Mouse (Mus musculus) gastrocnemius, postnatal 36 days (tissue): ENCODE data around the gene Ces1c. TPM values are rescaled to one million over a fixed set of nuclear protein-coding genes. Genes with fewer than 3 reads are reported as not detected.

Experiments
- DNase-seq, 2 experiments: peaks; one replicate each; pipeline ENCODE4 v3.0.0; 2022
- intact Hi-C: fragments of 180-260 bp; cut with DNase I; formaldehyde crosslinking; loops from one replicate; pipeline ENCODE4 v1.15.1; 2025
- long read RNA-seq, 2 experiments: library from polyadenylated mRNA; stranded (forward); transcript quantifications; one replicate each; pipeline ENCODE4 v2.0.0; 2021
- total RNA-seq, 2 experiments: library from RNA; stranded (reverse); gene quantifications; 2 replicates each; pipeline ENCODE4 v1.2.3; 2021

Gene Ces1c
- under 1 TPM in 1 of 2 experiments, not detected in 1; 0.33 TPM for total RNA-seq
- long read RNA-seq, experiment 1, result 0 reads
- long read RNA-seq, experiment 2, result 0 reads

DNA sequence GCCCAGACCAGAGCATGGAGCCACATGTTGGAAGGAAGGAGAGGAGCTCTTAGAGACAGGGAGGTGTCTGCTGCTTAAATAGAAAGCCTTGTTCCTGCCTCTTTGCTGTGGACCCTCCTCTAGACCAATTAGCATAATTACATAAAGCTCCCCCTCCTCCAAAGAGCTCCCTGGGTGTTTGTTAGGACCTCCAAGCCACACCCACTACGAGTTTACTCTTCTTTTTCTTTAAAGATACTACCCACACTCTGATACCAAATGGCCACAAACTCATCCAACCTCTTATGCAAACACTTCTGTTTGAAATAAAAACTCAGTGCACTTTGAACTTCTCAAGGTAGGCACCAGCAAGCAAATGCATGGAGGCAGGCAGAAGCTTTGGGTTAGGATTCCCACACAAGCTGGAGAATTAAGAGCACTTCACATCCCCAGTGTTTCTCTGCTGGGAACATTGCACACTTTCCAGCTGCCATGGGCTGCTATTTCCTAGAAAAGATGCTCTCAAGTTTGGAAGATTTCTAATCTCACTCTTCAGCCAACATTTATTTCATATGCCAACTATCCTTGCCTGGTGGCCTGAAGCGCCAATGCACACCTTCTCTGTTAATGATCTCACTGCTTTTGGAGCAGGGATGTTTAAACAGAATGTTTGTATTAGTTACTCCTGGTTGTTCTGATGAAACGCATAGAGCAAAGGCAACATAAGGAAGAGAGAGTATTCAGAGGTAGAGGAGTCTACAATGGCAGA lies at the start of gene Ces1c:
Gene Ces1c (minus strand): TSS at position 51 of the 748 bp plus-strand sequence.
- intact Hi-C loops, result no loop called here

DNA sequence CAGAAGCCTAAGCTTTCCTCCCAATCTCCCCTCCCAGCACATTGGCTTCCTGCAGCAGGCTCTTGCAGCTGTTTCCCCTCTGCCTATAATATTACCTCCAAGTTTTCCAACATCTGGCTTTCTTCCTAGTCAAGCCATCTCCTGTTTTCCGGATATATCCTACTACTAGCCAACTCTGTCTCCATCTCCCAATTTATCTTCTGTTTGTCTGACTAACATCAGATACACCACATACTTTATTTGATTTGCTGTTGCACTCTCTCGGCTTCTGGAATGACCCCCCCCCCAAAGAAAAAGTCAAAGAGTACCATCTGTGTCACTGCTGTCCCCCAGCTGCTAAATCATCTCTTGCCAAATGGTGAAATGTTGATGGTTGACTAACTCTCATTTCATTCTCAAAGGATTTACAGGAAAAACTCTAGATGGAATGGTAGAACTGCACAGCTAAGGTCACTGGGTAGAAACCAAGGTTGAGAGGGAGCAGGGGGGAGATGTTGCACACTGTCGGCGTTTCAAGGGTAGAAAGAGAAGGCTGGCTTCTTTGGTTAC lies 49.6 kb upstream of the Ces1c start:
- no peak for DNase-seq
- intact Hi-C loops, result no loop called here

More for the DNA sequence above, at the start of gene Ces1c:
- no peak for DNase-seq

DNA sequence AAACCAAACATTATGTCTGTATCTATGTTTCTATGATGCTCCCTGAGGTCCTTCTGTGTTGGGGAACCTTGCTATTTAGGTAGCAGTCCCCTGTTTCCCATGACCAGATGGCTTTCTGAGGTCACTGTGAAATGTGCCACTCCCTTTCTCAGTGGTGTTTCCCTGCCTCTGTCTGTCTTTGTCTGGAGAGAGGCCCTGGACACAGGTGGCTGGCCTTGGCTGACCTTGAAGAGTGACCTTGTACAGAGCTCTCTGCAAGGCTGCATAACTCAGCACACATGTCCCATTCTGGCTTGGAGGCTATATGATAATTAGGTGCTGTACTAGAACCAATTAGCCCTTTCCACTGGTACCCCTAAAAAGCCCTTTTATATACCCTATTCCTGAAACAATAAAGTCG lies 45.5 kb upstream of the Ces1c start:
- intact Hi-C loops, result no loop called here
- no peak for DNase-seq

DNA sequence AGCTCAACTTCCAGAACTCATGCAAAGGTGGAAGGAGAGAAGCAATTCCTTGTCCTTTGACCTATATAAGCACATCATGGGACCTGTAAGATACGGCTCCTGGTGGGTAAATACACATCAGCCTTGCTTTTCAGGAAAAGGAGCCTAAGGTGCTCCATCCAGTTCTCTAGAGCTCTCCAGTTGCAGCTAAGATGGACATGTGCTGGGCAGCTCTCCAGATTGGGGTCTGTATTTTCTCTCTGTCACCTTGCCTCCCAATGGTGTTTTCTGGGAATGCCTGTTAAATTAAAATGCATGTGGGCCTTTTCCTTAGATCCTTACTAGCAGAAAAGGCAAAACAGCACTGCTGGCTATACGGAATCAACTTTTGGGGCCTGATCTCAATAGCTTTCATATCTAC lies 43.5 kb upstream of the Ces1c start:
- DNase-seq, result no peak
- intact Hi-C loops, result no loop called here

DNA sequence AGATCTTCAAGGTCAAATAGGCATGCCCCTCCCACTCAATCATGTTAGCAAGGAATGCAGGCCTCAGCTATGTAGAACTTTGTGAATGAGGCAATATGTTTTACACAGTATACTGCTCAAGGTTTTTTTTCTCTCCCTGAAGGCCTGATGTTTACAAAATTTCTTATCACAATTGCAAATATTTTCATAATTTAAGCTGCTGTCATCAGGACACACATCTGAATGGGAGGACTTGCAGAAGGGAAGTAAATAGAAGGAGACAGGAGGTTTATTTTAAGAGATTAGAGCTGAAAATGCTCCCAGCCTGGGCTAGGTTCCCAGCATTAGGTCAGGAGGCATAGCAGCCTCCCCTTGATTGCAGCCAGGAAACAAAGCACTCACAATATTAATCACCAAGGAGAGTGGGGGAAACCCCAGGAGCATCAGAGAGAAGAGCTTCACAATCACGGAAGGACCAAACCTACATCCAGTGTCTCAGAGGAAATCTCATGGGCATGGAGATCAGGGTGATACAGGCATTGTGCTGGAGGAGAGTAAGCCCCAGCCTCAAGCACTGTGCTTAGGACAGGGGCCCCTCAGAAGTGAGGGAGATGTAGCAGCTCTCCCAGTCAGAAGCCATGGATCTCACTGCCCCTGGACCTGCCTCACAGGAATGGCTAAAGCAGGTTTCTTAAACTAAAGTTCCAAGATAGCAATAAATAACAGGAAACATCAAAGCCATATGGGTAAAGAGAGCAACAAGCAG lies 40.9 kb upstream of the Ces1c start:
- intact Hi-C loops, result no loop called here
- peak; percentile 18 to 25 for DNase-seq

DNA sequence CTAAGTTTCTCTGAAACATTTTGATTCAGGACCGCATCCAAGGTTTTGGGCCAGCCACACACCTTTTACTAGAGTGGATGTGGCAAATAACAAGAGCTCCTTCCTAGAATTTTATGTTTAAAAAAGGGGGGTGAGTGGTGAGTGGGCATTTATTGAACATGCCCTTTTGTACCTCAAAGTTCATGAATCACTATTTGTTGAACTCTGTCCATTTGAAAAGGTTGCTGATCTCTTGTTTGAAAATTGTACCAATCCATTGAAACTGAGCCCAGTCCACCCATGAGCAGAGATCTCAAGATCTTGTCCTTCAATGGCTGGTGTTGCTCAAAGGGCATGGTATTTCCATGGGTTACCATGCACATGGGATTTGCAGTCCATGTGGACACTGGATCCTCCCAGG lies 32.3 kb upstream of the Ces1c start:
- intact Hi-C loops, result no loop called here
- no peak for DNase-seq

DNA sequence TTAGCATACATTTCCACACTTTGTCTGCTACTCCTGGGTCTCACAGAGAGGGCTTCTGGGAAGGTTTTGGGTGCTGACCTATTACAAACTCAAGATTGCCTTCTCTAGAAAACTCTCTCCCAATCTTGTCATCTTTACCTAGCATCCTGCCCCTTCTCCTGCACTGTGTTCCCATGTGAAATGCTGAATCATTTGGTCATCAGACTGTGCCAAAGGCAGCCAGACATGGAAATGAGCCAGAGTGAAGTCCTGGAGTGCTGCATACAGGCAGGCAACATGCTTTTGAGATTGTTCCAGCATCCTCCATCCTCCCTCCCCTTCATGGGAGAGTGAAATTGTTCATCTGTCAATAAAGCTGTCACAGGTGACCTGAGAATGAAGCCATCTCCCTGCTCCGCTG lies 20.3 kb upstream of the Ces1c start:
- no peak for DNase-seq
- intact Hi-C loops, result no loop called here

DNA sequence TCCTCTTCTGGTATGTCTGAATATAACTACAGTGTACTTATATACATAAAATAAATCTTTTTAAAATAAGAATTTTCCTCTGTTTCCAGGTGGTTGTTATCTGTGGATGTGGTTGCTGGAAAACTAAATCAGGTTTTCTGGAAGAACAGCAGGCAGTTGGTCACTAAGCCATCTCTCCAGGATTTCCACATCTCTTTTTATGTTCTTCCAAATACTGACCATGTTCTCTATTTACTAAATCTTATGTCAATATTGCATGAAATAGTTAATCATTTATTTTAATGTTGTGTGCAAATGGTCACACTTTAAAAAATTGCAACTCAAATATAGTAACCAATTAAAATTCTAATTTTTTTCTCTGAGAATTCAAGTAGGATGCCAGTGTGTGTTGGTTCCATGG lies 16.2 kb upstream of the Ces1c start:
- intact Hi-C loops, result no loop called here
- no peak for DNase-seq

DNA sequence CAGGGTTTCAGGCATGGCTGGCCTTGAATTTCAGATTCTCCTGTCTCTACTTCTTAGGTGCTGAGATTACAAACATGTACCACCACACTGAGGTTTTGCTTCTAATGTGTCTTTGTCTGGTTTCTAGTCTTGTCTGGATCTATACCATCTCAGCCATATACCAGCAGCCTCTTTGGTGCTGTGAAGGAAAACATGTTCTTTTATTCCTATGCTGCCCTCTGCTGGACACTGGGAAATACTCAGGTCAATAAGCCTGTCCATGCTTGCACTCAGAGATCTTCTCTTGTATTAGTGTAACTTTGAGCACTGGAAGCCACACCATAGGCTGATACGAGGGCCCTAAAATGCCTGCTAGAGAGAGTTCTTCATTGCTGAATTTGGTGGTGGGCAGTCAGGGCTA lies 9.6 kb upstream of the Ces1c start:
- intact Hi-C loops, result no loop called here
- peak in 1 of 2 experiments; percentile 13 for DNase-seq

DNA sequence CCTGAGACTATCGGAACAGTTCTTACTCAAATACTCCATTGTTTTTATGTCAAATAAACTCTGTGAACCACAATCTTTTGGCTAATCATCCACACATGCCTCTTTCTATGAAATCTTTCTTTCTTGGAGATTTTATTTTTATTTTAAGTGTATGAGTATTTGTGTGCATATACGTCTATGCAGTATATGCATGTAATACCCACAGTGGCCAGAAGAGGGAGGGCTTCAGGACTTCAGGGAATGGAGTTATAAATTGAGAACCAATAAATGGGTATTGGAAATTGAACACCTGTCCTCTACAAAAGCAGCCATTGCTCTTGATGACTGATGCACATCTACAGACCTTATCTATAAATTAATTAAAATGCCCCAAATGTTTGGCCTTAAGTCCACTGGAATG lies 1.1 kb upstream of the Ces1c start:
- no peak for DNase-seq
- intact Hi-C loops, result no loop called here

DNA sequence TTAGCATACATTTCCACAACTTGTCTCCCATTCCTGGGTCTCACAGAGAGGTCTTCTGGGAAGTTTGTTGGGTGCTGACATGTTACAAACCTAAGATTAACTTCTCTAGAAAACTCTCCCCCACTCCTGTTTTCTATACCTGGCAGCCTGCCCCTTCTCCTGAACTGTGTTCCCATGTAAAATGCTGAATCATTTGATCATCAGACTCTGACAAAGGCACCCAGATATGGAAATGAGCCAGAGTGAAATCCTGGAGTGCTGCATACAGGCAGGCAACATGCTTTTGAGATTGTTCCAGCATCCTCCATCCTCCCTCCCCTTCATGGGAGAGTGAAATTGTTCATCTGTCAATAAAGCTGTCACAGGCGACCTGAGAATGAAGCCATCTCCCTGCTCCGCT lies 4.6 kb downstream of the Ces1c start:
- intact Hi-C loops, result no loop called here

DNA sequence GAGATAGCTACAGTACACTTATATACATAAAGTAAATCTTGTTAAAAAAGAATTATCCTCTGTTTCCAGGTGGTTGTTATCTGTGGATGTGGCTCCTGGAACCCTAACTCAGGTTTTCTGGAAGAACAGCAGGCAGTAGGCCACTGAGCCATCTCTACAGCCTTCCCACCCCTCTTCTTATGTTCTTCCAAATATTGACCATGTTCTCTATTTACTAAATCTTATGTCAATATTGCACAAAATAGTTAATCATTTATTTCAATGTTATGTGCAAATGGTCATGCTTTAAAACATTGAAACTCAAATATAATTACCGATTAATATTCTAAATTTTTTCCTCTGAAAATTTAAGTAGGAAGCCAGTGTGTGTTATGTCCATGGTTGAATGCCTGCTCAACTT lies 9.1 kb downstream of the Ces1c start:
- no peak for DNase-seq
- intact Hi-C loops, result no loop called here

More for the DNA sequence above, 4.6 kb downstream of the Ces1c start:
- no peak for DNase-seq

DNA sequence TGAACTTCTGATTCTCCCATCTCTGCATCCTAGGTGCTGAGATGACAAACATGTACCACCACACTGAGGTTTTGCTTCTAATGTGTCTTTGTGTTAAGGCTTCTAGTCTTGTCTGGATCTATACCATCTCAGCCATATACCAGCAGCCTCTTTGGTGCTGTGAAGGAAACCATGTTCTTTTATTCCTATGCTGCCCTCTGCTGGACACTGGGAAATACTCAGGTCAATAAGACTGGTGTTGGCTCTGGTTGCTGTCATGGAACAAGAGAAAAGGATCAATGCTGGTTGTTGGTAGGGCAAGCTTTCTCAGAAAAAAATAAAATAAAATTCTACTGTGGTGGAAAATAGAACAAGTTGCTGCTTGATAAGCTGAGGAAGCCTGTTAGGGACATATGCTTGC lies 35.7 kb downstream of the Ces1c start:
- intact Hi-C loops, result no loop called here
- DNase-seq, result no peak

DNA sequence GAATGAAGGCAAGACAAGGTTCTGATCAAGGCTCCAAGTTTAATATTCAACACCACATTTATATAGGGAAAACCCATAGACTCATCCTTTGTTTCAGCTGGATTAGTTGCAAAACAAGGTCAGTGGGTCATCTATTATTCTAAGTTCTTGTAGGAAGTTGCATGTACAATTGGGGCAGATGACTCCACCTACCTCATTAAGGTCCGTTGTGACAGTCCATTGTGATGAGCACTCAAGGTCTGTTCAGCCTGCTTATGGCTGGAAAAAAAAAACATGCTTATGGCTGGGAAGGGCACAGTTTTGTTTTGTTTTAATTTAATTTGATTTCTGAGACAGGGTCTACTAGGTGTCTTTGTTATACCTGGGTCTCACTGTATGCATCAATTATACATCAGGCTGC lies 39.8 kb downstream of the Ces1c start:
- no peak for DNase-seq
- intact Hi-C loops, result loop anchor here (5.0 kb wide), 1 partner anchor 74 kb away; no protein-coding TSS in a partner anchor

DNA sequence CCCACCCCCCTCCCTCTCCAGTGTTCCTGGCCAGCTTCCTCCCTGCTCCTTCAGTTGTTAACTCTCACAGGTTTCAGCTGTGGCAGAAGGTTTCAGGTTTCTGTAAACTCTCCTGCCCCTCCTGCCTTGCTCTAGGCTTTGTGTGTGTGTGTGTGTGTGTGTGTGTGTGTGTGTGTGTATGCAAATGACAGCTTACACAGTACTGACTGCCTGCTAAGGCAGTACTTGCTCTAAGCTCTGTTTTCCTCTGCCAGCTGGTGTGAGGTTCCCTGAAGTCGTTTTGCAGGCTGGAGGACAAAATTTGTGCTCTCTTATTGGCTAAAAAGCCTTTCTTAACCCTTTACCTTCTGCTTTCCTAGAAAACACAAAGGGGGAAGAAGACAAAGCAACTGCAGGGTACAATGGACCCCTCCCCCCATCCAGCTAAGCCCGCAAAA lies 42.4 kb downstream of the Ces1c start:
- intact Hi-C loops, result no loop called here
- DNase-seq, result no peak

DNA sequence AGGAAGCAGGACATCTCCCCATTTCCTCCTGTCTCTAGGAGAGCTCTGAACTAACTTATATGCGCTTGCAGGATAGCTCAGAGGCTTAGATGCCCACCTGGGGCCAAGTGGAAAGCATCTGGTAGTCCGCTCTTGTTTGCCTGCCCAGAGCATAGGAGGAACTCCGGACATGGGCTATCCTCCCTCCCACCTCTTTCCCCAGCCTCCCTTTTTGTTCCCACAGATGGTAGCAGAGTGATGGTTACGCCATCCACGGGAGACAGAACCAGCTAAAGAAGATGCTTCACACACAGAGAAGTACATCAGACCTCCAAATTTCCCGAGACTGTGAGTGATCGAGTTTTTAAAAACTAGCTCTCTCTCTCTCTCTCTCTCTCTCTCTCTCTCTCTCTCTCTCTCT lies 42.9 kb downstream of the Ces1c start:
- intact Hi-C loops, result no loop called here
- no peak for DNase-seq

DNA sequence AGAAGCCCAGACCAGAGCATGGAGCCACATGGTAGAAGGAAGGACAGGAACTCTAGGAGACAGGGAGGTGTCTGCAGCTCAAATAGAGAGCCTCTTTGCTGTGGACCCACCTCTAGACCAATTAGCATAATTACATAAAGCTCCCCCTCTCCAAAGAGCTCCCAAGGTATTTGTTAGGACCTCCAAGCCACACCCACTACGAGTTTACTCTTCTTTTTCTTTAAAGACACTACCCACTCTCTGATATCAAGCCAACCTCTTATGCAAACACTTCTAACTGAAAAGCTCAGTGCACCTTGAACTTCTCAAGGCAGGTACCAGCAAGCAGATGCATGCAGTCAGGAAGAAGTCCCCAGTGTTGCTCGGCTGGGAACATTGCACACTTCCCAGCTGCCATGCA lies 51.2 kb downstream of the Ces1c start, which contains the start of gene Ces1b:
Gene Ces1b (minus strand): TSS at position 131 of the 400 bp plus-strand sequence.
- DNase-seq, result no peak
- intact Hi-C loops, result no loop called here

DNA sequence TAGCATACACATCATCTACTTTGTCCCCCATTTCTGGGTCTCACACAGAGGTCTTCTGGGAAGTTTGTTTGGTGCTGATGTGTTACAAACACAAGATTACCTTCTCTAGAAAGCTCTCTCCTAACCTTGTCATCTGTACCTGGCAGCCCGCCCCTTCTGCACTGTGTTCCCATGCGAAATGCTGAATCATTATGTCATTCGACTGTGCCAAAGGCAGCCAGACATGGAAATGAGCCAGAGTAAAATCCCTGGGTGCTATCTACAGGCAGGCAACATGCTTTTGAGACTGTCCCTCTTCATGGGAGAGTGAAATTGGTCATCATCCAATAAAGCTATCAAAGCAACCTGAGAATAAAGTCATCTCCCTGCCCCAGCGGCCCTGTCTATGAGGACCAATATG lies 55.8 kb downstream of the Ces1c start:
- DNase-seq, result no peak
- intact Hi-C loops, result no loop called here

DNA sequence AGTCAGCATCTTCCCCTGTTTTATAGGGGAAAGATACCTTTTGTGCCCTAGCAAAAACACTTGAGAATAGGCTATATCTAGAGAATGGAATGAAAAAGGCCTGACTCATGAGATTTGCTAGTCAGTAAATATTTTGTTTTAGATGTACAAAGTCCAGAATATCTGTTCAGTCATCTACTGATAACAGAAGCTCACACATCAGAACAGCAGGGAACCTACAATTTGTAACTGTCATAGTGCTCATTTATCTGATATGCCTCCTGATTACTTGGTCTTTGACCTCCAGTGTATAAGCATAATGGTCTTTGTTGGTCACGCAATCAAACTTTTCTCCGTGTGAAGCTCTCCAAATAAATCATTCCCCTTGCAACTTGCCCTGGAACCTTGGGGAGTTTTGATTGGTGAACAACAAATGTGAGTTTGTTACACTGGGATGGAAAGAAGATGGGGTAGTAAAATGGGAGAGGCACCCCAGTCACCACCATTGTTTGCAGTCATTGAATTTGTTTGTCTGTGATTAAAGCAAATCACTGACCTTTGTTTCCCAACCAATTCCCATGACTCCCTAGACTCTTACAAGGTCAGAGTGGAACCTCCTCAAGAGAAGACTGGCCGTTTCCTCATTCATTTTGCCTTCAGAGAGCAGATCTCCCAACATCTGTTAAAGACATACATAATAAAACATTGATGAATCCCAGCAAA lies 67.5 kb downstream of the Ces1c start:
- DNase-seq, result no peak
- intact Hi-C loops, result no loop called here

DNA sequence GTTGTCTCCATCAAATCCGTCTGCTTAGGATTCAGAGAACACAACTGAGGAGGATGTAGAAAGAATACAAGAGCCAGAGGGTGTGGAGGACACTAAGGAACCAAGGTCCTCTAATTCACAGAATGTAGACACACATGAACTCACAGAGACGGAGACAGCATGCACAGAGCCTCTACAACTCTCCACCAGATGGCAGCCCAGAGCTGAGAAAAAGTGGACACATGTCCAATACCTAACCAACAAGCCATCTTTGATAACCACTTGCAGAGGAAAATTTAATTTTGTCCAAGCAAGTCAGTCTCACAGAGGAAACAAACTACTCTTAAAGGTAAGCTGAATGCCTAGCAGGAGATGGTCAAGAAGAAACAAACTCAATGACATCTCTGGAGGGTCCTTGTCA lies 71.9 kb downstream of the Ces1c start:
- intact Hi-C loops, result no loop called here
- DNase-seq, result peak in 1 of 2 experiments; percentile 14

DNA sequence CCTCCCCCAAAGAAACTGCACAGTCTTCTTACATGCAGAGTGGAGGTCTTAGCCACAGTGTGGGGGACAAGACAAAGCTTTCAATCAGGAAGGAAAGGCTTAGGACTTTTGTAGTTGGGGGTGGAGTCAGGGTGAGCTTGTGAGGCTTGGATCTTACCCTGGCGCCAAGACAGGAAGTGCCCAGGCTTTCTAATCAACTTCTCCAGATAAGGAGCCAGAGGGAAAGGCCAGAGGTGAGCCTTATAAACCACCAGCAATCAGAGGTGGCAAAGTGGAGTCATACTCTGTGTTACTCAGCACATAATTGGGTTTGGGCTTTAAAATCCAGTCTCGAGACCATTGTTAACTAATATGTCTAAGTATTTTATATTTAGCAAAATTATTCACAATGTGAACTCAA lies 75.8 kb downstream of the Ces1c start:
- intact Hi-C loops, result no loop called here
- no peak for DNase-seq
